Mouse (Mus musculus) heart, postnatal 0 days (tissue): ENCODE measurements around the gene St5. TPM values are rescaled to one million over a fixed set of nuclear protein-coding genes. Genes with fewer than 3 reads are reported as not detected.

ENCODE experiments used
- ATAC-seq: fragments of 200-750 bp; cut with Nextera tagmentation; 2 replicates; pipeline ENCODE4 v1.8.0; 2017; ENCODE audit warnings: low read depth, moderate number of reproducible peaks, moderate library complexity; ENCODE audit not compliant: insufficient read depth
- DNase-seq: peaks from one replicate; pipeline ENCODE4 v3.0.0-alpha.2; 2016; ENCODE audit warnings: low spot score
- H3K27ac ChIP-seq: fragments of 300-500 bp; sonication (generic); 2 replicates; pipeline ENCODE4 v1.5.1; 2014; ENCODE audit warnings: low read depth, mild to moderate bottlenecking
- H3K27me3 ChIP-seq: fragments of 300-500 bp; sonication (generic); 2 replicates; pipeline ENCODE4 v1.6.1; 2014; ENCODE audit warnings: low read length, mixed read lengths; ENCODE audit not compliant: control insufficient read depth, insufficient read depth
- H3K36me3 ChIP-seq: fragments of 300-500 bp; sonication (generic); replicated peaks from 2 replicates; pipeline ENCODE4 v1.6.1; 2014; ENCODE audit warnings: low read length, mixed read lengths; ENCODE audit not compliant: control insufficient read depth, insufficient read depth
- H3K4me1 ChIP-seq: fragments of 300-500 bp; sonication (generic); 2 replicates; pipeline ENCODE4 v1.6.1; 2014; ENCODE audit warnings: antibody characterized with exemption; ENCODE audit not compliant: control insufficient read depth, insufficient read depth
- H3K4me2 ChIP-seq: fragments of 300-500 bp; sonication (generic); 2 replicates; pipeline ENCODE4 v1.6.1; 2014; ENCODE audit warnings: low read depth, mild to moderate bottlenecking, low read length, moderate library complexity
- H3K4me3 ChIP-seq: fragments of 300-500 bp; sonication (generic); 2 replicates; pipeline ENCODE4 v1.5.1; 2014; ENCODE audit warnings: low read depth, low read length
- H3K9ac ChIP-seq: fragments of 300-500 bp; sonication (generic); replicated peaks from 2 replicates; pipeline ENCODE4 v1.6.1; 2014; ENCODE audit warnings: low read depth, low read length, mixed read lengths
- H3K9me3 ChIP-seq: fragments of 300-500 bp; sonication (generic); replicated peaks from 2 replicates; pipeline ENCODE4 v1.6.1; 2016; ENCODE audit warnings: low read length; ENCODE audit not compliant: control insufficient read depth
- CTCF ChIP-seq: IDR thresholded peaks from 2 replicates; pipeline ENCODE4 v1.5.1; 2016; ENCODE audit warnings: antibody characterized with exemption, control low read depth, low read depth
- EP300 ChIP-seq: IDR thresholded peaks from 2 replicates; pipeline ENCODE4 v1.6.1; 2016; ENCODE audit warnings: antibody characterized with exemption, low read depth
- WGBS: fragments of 180-500 bp; shearing (Covaris S2); extraction: QIAGEN DNeasy Blood & Tissue Kit; methylation state at CpG from one replicate; pipeline ENCODE4 v1.1.7; 2014; 5-methylcytosine and 5-hydroxymethylcytosine counted together
- microRNA-seq: library from miRNA; unstranded; fragments of <30 nt; microRNA quantifications from one replicate; pipeline ENCODE4, GENCODE M21; 2016
- polyA plus RNA-seq: library from polyadenylated mRNA; unstranded; fragments of >200 nt; fragmentation: Nextera tagmentation; extraction: Ambion mirVana; gene quantifications from 2 replicates; pipeline ENCODE4 v1.2.1, GENCODE M21; 2015
- total RNA-seq: library from RNA; depleted of rRNA; stranded (reverse); fragments of >200 nt; gene quantifications from 2 replicates; pipeline ENCODE4 v1.2.3, GENCODE M21; 2014; ENCODE audit warnings: low replicate concordance; rRNA removed

Gene St5
- total and polyA plus RNA-seq, 2 experiments from 2014 or later, result 28.8 to 58.8 TPM

- no peak for TF ChIP-seq EP300
- TF ChIP-seq CTCF, result no peak
Observed at GRCm38 (mm10) chr7:109477926-109478325, 225.5 kb downstream of the St5 start.

More at GRCm38 (mm10) chr7:109477926-109478325, 225.5 kb downstream of the St5 start:
- Histone ChIP-seq H3K4me3 (no peak overlapping the region), H3K36me3 (no peaks in the 10 kb centered on the region), H3K9ac (no peak overlapping the region), H3K4me2 (no peak overlapping the region), H3K27me3 (no peaks in the 10 kb centered on the region), H3K27ac (no peak overlapping the region), H3K9me3 (no peaks in the 10 kb centered on the region), H3K4me1 (no peaks in the 10 kb centered on the region)
- no peak for ATAC-seq
- 45% methylated on average over 3 of the region's 3 CpGs for WGBS
- no peak for DNase-seq

Small RNA genes lying within 50 kb of the gene (microRNA-seq; reads per million reads assigned to microRNA genes)
- gene Gm47284, result not detected

Other genes starting within 250 kb of the St5 start
- 0.08 TPM in 1 of 2 replicates, not detected in the other for gene Trim66, start 195.5 kb downstream of the St5 start, total RNA-seq
- gene Trim66, start 195.5 kb downstream of the St5 start, polyA plus RNA-seq, result not detected in 2 replicates
- 267 and 380 TPM in 2 replicates for gene Rpl27a, start 184.5 kb downstream of the St5 start, total RNA-seq
- gene Rpl27a, start 184.5 kb downstream of the St5 start, polyA plus RNA-seq, result 66.4 and 68.8 TPM in 2 replicates
- gene Akip1, start 85 bp upstream of the St5 start, total RNA-seq, result 6.9 and 14.8 TPM in 2 replicates
- gene Akip1, start 85 bp upstream of the St5 start, polyA plus RNA-seq, result 29.5 and 32.7 TPM in 2 replicates
- gene BC051019, start 20.2 kb upstream of the St5 start, total RNA-seq, result 0.27 TPM in 1 of 2 replicates, not detected in the other
- 0.48 TPM in 1 of 2 replicates, not detected in the other for gene BC051019, start 20.2 kb upstream of the St5 start, polyA plus RNA-seq
- gene Ascl3, start 28.1 kb upstream of the St5 start, total RNA-seq, result not detected in 2 replicates
- gene Ascl3, start 28.1 kb upstream of the St5 start, polyA plus RNA-seq, result 0.34 TPM in 1 of 2 replicates, not detected in the other
- gene Tmem9b, start 49.3 kb upstream of the St5 start, total RNA-seq, result 111 and 142 TPM in 2 replicates
- 72.9 and 74.8 TPM in 2 replicates for gene Tmem9b, start 49.3 kb upstream of the St5 start, polyA plus RNA-seq
- gene Nrip3, start 78.4 kb upstream of the St5 start, total RNA-seq, result 0.15 and 0.53 TPM in 2 replicates
- 0.18 and 0.33 TPM in 2 replicates for gene Nrip3, start 78.4 kb upstream of the St5 start, polyA plus RNA-seq
- gene Scube2, start 162.1 kb upstream of the St5 start, total RNA-seq, result 9.7 and 16.8 TPM in 2 replicates
- gene Scube2, start 162.1 kb upstream of the St5 start, polyA plus RNA-seq, result 6.4 and 8.3 TPM in 2 replicates